Mouse (Mus musculus): ENCODE measurements around the gene Fxyd7.

DNA sequence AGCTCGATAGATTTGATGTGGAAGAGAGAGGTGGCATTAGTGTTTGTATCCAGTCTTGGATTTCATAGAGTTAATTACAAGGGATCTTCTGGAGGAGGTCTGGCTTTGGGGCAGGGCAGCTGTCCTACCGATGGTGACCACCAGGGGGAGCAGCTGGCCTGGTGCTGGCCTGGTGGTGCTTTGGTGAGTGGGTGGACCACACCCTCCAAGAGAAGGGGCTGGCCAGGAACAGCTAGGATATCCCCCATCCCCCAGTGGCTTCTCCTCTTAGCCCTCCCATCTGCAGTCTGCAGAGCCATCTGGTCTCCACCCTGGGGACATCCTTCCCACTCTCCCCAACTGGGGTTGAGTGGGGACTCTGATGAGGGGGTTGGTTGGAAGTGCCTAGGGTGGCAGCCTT lies 7.8 kb upstream of the Fxyd7 start, which contains the start of gene Lgi4:
- TF ChIP-seq POLR2A (IDR thresholded peaks at IDR 0.05; ENCODE audit: low read depth, low read length), result no peak
- TF ChIP-seq CTCF (IDR thresholded peaks at IDR 0.05; ENCODE audit: borderline replicate concordance, insufficient read depth, low read length), result peak; percentile 87

Data from embryonic fibroblast, embryonic 13.5 days (primary cell).